Mouse (Mus musculus): Measurements from ENCODE around the gene Cers2.

- TF ChIP-seq EP300 (IDR thresholded peaks at IDR 0.05; ENCODE audit: low read depth) (no peak), CTCF (IDR thresholded peaks at IDR 0.05; ENCODE audit: low read depth) (peak; percentile 79)
Measured at GRCm38 (mm10) chr3:95296103-95296469, 18.5 kb upstream of the Cers2 start.

Data from liver, postnatal 0 days (tissue).